Mouse (Mus musculus) erythroblast, adult 5-6 weeks (primary cell): ENCODE data around the gene Clcn6. TPM values are rescaled to one million over a fixed set of nuclear protein-coding genes. Genes with fewer than 3 reads are reported as not detected.

Experiments used
- ATAC-seq: replicated peaks from 2 replicates; pipeline ENCODE4 v1.8.0; 2016; ENCODE audit warnings: moderate number of reproducible peaks, mild to moderate bottlenecking, moderate TSS enrichment, inconsistent platforms; ENCODE audit not compliant: poor library complexity, low FRiP score, severe bottlenecking
- total RNA-seq, 2 experiments: library from RNA; stranded (forward) in 1 of 2; stranded (reverse) in 1 of 2; fragments of 150-400 nt in 1 of 2; fragments of 200-764, 138-1000 nt in 1 of 2; gene quantifications; 2 replicates each; pipeline versions ENCODE4 v1.2.3 to v1.2.4; 2015 to 2017; ENCODE audit warnings: low replicate concordance in 2 of 2

The Clcn6 gene
- 0.63 and 2.1 TPM in 2 replicates for total RNA-seq (2015; ENCODE audit: low replicate concordance)
- 2.0 and 3.1 TPM in 2 replicates for total RNA-seq (2017; ENCODE audit: low replicate concordance)

DNA sequence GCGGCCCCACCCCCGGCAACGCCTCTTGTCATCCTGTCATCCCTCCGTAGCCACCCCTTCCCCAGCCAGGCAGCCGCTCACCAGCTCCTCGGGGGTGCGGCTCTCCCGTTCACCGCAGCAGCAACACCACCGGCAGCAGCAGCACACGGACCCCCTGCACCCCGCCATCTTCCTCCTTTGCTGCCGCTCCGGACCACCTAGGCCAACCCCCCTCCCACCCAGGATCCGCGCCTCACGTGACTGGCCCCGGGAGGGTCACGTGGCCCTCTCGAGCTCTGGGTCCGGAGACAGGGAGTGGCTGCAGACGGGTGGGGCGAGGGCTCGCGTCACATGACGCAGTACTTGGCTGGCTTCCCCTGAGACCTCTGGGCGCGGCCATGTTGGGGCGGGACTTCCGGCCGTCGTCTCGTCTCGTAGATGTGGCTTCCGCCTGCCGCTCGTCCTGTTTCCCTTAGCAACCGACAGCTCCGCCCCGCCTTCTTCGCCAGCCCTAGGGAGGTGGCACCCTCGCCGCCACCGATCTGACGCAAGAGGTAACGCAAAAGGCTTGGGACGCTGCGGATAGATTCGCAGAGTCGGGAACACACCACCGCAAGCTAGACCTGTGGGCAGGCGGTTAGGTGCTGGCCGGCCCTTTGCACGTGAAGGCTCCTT lies at the start of gene Clcn6, which contains the start of gene Mthfr:
Gene Clcn6 (minus strand): TSS at position 222 of the 654 bp plus-strand sequence.
Gene Mthfr (plus strand): TSS at position 478 of the 654 bp plus-strand sequence.
- ATAC-seq: peak; percentile 85

DNA sequence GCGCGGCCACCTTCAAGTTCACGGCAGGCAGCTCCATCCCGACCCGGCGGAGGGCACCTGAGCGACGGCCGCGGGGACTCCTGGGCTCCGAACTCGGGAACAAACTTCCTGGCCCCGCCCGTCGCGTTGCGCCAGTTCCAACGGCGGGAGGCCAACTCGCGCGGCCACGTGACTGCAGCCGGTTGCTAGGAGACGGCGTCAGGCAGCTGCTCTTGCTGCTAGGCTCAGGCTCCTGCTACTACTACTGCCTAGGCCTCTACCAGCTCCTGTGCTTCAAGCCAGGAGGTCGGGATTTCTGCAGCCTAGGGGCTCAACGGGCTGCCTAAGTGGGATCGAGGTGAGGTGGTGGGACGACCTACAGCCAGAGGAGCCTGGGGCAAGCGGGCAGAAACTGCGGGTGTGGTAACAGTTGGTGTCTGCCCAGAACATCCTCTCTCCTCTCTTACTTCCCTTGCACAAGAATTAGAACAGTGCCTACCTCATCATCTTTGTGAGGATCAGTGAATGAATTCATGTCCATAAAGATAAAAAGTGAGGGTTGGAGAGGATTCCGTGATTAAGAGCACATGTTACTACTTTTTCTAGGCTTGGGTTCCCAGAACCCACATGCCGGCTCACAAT lies 49.4 kb upstream of the Clcn6 start, which contains the start of gene Agtrap:
Gene Agtrap (minus strand): TSS at position 125 of the 621 bp plus-strand sequence.
- peak; percentile 90 for ATAC-seq

DNA sequence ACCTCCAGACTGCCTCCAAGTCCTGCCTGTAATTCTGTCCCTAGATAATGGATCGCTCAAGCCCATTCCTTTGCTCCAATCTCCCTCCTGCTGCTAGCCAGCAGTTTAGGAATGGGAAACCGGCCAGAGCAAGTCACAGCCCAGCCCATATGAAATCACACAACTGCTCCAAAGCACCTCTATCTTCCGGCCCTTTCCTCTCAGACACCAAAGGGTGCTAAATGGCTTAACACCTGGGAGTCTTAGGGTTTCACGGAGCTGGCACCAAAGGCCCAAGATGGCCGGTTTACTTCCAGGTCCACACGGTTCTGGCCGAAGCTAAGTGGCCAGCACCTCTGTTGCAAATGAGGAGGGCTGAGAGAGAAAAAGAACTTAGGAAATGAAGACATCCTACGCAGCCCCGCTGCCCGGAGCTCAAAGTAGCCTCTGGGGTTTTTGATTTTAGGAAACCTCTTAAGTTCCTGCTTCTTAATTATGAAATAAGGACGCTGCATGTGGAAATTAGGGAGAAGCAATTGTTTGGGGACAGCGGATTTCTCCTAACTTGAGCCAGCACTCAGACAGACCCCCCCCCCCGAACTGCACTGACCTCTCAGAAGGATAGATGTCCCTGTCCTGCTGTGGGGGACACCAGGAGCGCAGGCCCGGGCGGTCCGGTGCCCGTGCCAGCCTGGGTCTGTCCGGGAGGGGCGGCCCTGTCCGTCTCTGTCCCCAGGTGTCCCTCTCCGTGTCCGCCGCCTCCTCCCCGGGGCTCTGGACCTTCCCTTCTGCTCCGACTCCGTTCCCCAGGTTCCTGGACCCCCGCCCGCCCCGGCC lies 48.7 kb upstream of the Clcn6 start:
- ATAC-seq: peak; percentile 8; the same call in 1 of the 2 replicates

GRCm38 (mm10) chr4:148085907-148086305 lies 47.3 kb upstream of the Clcn6 start:
- no peak for ATAC-seq

- ATAC-seq: no peak
These were observed 46.7 kb upstream of the Clcn6 start for GRCm38 (mm10) chr4:148085131-148085906.

DNA sequence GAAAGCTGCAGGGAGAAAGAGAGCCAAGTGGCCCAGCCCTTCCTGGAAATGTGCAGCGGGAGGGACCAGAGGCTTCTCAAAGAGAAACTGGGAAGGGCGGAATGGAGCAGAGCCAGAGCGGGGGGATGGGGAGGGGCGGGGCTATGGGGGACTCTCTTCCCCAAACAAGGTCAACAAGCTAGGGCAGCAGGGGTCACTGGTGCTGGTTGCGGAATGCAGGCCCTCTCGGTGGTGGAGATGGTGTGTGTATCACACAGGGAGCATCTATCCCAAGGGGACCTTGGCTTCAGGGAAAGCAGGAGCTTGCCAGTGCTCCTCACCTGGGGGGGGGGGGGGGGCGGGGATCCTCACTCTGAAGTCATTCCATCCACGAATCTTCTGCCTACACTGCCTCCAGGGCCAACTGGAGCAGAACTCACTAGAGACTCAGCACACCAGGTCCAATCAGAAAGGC lies 45.7 kb upstream of the Clcn6 start:
- ATAC-seq: no peak

DNA sequence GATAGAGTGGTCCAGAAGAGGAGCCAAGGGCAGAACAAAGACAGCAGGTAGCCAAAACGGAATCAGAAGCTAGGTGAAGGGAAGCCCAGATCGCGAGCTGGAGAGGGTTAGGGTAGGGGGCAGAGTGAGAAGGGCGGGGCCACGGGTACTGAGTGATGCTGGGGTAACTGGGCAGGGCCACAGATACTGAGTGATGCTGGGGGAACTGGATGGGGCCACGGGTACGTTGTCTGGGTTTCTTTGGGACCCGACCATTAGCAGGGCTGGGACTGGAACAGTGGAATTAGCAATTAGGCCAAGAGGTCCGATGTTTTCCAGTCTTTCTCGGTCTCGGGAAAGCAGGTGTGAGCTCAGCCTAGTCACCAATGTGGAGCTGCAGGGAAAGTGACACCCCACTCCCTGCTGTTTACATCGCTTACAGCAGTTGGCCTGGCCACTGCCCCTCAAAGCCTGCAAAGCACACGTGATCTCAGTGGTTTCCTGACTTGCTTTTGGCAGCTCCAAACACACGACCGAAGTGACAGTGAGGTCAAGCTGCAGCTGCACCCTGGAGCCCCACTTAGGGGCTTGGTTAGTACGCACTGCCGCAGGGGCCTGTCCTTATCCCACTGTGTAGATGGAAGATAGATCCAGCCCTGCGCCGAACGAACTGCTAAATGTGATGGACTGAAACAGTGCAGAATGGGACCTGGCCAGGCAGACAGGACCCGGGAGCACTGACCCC lies 44.7 kb upstream of the Clcn6 start:
- no peak for ATAC-seq

DNA sequence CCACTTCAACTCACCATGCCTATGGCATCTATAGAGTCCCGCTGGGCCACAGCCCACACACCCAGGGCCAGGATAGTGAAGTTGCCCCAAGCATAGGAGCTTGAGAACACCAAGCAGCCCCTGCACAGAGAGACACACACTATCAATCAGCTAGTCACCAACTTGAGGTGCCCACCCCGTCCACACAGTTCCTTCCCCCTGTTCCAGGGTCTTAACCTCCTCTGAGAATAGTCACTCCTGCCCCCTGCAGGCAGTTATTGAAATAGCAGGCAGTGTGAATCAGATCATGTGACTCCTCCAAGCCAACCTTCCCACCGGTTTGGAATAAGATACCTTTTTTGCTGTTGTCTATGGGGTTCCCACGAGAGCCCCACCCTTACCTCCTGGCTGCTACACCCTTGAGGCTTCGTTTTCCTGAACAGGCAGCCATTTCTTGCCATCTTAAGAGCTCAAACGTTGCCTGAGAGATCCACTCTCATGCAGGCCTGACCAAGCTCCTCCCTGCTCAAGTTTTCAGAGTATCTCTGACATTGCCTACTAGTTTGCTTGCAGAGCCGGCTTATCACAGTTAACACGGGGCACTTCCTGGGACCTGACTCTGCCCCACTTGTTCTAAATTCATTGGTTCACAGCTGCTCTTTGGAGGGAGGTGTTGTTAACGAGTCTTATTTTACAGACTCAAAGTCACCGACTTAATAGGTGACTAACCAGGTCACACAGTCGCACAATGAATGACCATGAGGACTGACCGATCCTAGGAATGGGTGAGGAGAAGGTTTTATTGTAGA lies 43.8 kb upstream of the Clcn6 start:
- ATAC-seq: peak; percentile 62

- ATAC-seq: no peak
These were observed 42.6 kb upstream of the Clcn6 start for GRCm38 (mm10) chr4:148081201-148081600.

GRCm38 (mm10) chr4:148080597-148080973 lies 42.0 kb upstream of the Clcn6 start:
- no peak for ATAC-seq

GRCm38 (mm10) chr4:148079944-148080596 lies 41.4 kb upstream of the Clcn6 start:
- no peak for ATAC-seq

- ATAC-seq: no peak
These were observed 40.6 kb upstream of the Clcn6 start for GRCm38 (mm10) chr4:148079212-148079611.

DNA sequence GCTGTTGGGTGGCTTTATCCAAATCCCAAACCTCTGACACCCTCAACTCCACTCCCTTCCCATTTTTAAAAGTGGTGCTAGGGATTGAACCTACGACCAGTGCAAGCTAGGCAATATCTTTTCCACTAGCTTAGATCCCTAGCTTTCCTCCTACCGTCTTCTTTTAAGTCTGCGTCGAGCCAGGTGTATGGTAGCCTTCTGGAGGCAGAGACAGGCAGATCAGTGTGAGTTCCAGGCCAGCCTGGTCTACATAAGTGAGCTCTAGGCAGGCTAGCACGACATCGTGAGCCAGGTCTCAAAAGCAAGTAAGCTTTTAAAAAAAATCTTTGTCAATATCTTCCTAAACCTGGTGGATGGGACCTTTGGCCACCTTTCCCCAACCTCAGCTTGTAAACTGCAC lies 37.3 kb upstream of the Clcn6 start:
- no peak for ATAC-seq

- ATAC-seq: peak; percentile 61
These were observed 36.6 kb upstream of the Clcn6 start for GRCm38 (mm10) chr4:148075259-148075658.

GRCm38 (mm10) chr4:148074521-148075189 lies 36.0 kb upstream of the Clcn6 start:
- no peak for ATAC-seq

GRCm38 (mm10) chr4:148071508-148071907 lies 32.9 kb upstream of the Clcn6 start:
- ATAC-seq: no peak

GRCm38 (mm10) chr4:148069602-148070218 lies 31.1 kb upstream of the Clcn6 start:
- no peak for ATAC-seq
